Mouse (Mus musculus): Measurements from ENCODE around the gene Tdo2.

The Tdo2 gene

GRCm38 (mm10) chr3:81976102-81976501 lies at the start of gene Tdo2:
Gene Tdo2, minus strand, starts transcription at chr3:81976202.
- no peak for DNase-seq

- no peak for DNase-seq
These were observed 47.1 kb upstream of the Tdo2 start for GRCm38 (mm10) chr3:82023065-82023464.

DNA sequence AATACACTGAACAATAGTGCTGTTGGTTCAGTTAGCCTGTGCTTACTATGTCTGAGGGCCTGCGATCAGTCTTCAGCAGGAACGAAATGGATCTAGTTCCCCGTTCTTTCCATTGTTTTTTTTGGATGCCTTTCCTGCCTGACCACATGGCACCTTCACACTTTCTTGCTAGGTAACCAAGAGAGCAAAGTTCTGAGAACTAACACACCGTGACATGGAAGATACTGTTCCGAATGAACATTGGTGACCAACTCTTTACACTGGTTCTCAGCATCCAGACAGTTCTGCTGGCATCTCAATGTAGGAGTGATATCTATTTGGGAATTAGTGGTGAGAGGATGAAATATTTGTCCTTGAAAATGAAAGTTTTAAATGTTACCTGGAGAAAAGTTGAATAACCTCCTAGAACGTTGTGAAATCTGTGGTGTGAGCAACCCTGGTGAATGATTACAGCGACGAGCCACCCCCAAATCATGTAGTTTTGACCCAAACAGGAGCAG lies 46.5 kb upstream of the Tdo2 start:
- no peak for DNase-seq

GRCm38 (mm10) chr3:82014148-82014703 lies 38.2 kb upstream of the Tdo2 start:
- DNase-seq = no peak

DNA sequence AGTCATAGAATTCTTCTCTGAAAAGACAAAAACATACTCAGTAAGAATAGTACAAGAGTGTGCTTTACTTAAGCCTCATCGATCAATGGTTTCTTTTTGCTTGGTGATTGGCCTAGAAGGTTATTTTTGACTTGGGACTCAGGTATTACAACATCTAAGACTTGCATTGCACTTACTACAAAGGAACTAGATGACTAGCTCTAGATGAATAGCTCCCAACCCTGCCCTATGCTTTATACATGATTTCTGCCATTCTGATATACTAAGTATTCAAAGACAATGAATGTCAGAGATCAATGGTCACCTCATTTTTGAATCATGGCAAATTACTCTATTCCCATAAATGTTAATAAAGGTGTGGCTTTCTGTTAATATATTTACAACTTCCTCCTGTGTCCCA lies 31.0 kb upstream of the Tdo2 start:
- DNase-seq = no peak

- DNase-seq = no peak
These were observed 20.0 kb upstream of the Tdo2 start for GRCm38 (mm10) chr3:81995988-81996387.

DNA sequence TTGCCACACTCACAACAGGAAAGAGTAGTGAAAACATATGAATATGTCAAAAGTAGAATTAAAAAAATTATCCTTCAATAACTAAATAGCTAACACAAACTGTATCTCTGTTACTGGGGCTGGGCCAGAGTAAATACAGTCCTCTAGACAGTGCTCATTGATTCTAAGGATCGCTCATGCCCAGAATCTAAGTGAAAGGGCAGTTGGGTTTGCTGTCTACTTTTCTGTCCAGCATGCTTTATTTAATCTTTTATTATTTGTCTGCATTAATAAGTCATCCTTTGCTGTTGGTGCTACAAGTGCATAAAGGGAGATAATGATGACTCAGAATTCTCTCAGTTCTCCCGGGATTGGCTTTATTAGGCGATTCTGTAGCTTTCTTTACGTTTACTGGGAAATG lies 19.4 kb upstream of the Tdo2 start:
- DNase-seq = no peak

DNA sequence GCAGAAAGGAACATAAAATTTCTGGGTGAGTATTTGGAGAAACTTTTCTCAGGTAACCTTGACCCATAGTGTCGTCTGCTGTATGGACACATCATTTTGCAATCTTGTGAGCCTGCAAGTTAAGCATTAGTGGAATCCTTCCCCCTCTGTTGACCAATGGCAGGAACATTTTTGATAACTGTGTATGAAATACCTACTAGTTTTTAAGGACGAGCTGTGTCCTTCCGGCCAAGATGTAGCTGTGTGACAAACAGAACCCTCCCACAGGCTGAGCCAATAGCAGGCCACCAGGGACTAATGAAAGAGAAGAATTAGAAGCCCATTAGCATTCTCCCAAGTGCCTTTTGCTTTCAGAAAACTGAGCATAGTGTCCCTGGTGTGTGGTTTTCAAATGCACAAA lies 14.5 kb upstream of the Tdo2 start:
- DNase-seq = no peak

GRCm38 (mm10) chr3:81989692-81990141 lies 13.7 kb upstream of the Tdo2 start:
- DNase-seq = no peak

DNA sequence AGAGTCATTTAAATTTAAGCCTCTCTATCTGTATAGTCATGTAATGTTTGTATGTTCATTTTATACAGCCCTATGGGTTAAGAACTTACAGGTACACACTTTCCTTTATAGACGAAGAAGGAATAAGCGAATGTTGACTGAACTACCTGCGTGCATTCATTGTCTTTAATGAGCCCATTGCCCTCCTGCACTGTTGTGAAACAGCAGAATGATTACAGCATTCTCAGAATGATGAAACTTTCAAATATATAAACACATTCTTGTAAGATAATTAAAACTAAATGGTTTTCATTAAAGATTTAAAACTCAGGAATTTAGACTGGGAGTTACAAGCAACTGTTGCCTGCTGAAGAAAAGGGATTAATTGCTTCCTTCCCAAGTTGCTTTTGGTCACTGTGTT lies 11.6 kb upstream of the Tdo2 start:
- no peak for DNase-seq

GRCm38 (mm10) chr3:81986103-81986502 lies 10.1 kb upstream of the Tdo2 start:
- no peak for DNase-seq

GRCm38 (mm10) chr3:81985100-81985499 lies 9.1 kb upstream of the Tdo2 start:
- no peak for DNase-seq

- no peak for DNase-seq
These were observed 7.3 kb upstream of the Tdo2 start for GRCm38 (mm10) chr3:81983120-81983895.

DNA sequence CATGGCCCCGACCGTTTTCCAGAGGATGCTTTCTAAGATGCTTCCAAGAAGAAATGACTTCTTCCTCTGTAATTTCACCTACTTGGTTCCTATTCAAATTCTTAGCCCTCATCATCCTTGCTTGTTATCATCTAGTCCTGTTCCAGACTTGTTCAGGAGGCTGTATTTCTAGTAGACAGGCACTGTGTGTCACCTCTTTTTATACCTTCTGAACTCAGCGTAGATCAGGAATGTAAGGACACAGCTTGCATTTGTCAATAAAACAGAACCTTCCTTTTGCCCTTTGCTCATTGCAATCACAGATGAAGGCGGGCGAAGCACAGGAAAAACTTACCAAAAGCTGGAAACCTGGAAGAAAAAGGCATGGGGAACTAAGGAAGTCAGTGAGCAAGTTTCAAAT lies 6.0 kb upstream of the Tdo2 start, which contains the start of gene Asic5:
Gene Asic5, plus strand, starts transcription at position 301 of the 400 bp plus-strand sequence.
- DNase-seq = no peak

GRCm38 (mm10) chr3:81981576-81981975 lies 5.6 kb upstream of the Tdo2 start:
- DNase-seq = no peak

DNA sequence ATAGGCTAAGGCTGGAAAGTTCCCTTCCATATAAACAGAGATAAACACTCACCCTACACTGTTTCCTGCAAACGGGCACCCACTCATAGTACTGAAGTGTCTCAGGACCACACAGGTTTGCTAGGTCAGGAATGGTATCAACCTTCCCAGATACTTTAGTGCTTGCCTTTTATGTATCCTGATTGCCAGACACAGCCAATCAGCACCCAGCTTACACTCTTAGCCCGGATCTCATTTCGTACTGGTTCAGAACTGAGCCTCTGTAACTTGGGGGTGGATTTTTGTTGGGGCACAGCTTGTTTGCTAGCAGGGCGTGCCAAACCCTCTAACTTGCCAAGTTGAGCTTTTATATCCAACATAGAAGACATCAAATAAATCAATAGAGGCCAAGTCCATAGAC lies 395 bp downstream of the Tdo2 start:
- no peak for DNase-seq

DNA sequence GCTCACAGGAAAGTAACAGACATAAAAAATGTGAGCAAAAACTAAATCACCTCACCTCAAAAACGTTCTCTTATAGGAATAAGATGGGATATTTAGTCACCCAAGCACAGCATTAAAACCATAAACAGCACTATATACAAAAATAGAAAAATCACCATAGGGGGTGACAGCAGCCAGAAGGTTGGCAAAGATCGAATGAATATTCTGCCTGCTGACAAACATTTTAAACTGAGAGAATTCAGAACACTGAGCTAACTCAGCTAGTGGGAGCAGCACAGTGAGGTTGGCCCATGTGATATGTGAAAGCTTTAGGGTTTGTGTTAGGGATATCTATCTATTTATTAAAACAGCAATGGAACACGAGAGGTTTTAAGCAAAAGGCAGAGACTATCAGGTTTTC lies 11.4 kb downstream of the Tdo2 start:
- DNase-seq = no peak

DNA sequence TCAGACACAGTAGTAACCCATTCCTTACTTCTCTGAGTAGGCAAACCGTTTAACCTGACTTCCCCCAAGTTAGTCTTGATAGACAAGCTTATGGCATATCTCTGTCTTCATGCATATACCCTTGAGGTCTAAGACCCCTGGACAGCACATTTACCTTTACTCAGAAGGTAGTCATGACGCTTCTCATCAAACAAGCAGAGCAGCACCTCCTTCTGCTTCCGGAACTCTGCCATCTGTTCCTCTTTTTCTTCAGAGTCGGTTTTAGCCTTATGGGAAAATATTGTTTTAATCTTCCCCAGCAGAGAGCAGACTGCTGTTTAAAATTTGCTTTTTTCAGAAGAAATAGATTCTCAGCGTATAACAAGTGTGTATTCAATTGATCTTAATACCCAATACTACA lies 12.2 kb downstream of the Tdo2 start:
- no peak for DNase-seq

GRCm38 (mm10) chr3:81961336-81961735 lies 14.7 kb downstream of the Tdo2 start:
- DNase-seq = no peak

DNA sequence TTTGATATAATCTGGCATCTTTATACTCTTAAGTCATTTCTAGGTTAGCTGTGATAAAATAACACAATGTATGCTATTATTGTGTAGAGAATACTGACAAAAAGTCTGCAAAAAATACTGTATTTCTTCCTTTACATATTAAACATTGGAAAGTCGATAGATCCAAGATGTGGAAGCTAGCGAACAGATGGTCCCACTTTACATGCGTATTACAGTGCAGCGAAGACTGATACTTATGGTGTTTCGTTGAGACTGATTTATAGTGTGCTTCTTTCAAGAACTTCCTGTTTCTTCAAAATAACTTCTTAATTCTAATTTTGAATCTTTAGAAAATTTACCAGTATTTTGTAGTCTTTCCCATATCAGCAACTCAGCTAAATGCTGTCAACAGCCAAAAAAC lies 18.5 kb downstream of the Tdo2 start:
- no peak for DNase-seq

DNA sequence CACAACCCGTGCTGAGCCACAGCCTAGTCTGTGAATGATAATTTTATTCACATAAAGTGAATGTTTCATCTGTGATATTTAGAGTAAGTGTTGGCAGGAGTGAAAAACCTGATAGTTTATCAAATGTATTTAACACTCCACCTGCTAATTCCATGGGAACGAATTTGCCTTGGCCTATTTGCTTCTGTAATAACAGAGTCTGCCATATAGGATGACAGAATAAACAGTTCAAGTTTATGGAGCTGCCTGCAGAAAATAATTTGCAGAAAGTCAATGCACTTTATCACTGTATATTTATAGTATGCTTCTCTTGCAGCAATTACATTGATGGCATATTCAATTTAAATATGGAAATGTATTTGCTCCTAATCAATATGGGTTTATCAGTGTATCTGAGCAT lies 24.2 kb downstream of the Tdo2 start:
- no peak for DNase-seq

- no peak for DNase-seq
These were observed 27.0 kb downstream of the Tdo2 start for GRCm38 (mm10) chr3:81949048-81949447.

DNA sequence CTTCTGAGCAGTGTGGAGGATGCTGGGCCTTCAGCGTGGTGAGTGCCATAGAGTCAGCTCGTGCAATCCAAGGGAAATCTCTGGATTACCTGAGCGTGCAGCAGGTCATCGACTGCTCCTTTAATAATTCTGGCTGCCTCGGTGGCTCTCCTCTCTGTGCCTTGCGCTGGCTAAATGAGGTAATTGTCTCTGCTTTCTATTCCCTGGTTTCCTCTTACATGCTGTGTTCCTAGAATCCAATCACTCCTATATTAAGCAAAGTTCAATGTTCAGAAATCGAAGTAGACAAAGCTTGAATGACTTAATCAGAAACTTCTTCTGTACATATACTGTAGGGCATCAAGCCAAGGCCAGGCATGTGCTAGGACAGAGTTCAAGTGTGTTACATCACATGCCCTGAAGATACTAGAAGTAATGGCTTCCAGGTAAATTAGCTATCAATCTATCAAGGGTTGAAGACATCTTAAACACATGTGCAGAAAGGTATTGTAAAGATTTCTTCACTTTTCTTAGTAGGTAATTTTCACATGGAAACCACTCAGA lies 31.1 kb downstream of the Tdo2 start:
- DNase-seq = no peak

- no peak for DNase-seq
These were observed 32.9 kb downstream of the Tdo2 start for GRCm38 (mm10) chr3:81943097-81943496.

Data from kidney, adult 11 months (tissue).